Mouse (Mus musculus): Measurements from ENCODE around the gene Ikzf4. TPM values are rescaled to one million over a fixed set of nuclear protein-coding genes. Genes with fewer than 3 reads are reported as not detected.
A peak's percentile ranks its signal among the peaks of the same experiment; 100 is the strongest.
"Not testable (repeated sequence)": the region's sequence is repeated elsewhere in the genome, so short reads cannot be mapped to it uniquely, and the experiment has no call there.

The Ikzf4 gene
- polyA plus RNA-seq, 1 experiment, result not detected

DNA sequence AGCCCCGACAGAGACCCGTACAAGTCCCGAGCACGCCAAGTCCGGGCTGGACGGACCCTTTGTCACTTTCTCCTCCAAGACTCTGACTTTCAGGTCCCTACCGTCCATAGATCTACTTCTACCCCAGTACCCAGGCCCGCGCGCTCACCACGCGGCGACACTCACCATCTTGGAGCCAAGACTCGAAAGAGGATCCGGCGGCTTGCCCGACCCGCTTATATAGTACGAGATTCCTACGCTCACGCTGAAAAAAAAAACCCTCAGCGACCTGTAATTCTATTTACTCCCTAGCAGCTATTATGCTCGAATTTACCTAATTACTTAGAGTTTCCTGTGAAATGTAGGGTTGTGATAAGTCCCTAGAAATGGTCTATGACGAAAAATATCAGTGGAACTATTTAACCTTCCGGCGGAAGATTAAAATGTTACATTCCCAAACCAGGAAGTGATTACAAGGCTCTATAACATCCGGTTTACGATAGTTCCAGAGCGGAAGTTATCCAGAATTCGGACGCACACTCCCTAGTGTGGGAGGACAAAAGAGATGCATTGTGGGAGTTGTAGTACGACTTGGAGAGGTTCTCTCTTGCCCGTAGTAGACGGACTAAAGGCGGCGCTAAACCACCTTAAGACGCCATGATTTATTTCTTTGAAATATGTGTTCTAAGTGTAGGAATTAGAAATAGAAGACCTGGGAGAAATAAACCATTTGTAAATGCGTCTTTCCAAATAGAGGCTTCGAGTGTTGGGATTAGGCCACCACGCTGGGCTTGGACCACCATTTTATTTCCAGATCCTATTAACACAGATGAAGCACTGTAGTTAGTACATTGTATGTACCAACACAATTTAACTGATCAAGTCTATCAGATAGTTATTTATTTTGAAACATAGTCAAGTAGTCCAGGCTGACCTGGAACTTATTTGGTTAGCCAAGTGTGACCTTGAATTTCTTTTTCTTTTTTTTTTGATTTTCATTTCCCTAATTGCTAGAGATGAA lies 19.2 kb downstream of the Ikzf4 start, which contains the start of gene Rps26:
Gene Rps26, minus strand, starts transcription at position 437 of the 1,000 bp plus-strand sequence.
- Histone ChIP-seq H3K27ac (ENCODE audit: insufficient read depth, low read depth, low read length) (peak within 1 kb of the TSS; percentile 76), H3K4me1 (ENCODE audit: control insufficient read depth, insufficient read depth, low read length) (peaks cover 10% of the 10 kb centered on the region), H3K4me3 (ENCODE audit: insufficient read depth, low read length) (peak within 1 kb of the TSS; percentile 78)
- TF ChIP-seq CTCF (IDR thresholded peaks at IDR 0.05; ENCODE audit: low read depth, low read length) (no peak), POLR2A (IDR thresholded peaks at IDR 0.05; ENCODE audit: borderline replicate concordance, low read depth, low read length) (peak; percentile 82; the same call in 1 of the 2 replicates)

DNA sequence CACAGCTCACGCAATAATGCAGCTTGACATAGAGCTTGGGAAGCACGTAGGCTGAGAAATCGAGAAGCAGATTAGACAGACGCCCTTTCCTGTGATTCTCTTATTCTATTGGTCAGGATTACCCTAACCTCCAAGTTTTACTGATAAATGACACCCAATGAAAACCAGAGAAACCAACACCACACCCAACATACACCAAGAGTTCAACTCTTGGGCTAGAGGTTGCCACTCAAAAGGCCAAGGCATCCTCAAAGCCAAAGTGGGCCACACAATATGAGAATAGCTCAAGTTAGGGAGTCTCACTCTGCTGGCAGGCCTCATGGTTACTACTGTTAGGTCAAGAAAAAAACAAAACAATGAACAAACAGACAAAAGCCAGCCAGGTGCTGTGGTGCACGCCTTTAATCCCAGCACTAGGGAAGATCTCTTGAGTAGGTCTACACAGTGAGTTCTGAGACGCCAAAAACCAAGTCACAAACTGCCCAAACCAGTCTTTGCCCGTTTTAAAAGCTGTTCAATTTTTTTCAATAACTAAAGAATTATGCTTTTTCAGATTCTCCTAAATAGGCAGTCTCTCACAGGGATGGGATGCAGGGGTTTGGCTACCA lies 20.4 kb downstream of the Ikzf4 start:
- Histone ChIP-seq H3K27ac (ENCODE audit: insufficient read depth, low read depth, low read length) (peak overlapping the region; percentile 76), H3K4me3 (ENCODE audit: insufficient read depth, low read length) (peak overlapping the region; percentile 78), H3K4me1 (ENCODE audit: control insufficient read depth, insufficient read depth, low read length) (peaks cover 10% of the 10 kb centered on the region)
- TF ChIP-seq POLR2A (IDR thresholded peaks at IDR 0.05; ENCODE audit: borderline replicate concordance, low read depth, low read length), result no peak
- TF ChIP-seq CTCF (IDR thresholded peaks at IDR 0.05; ENCODE audit: low read depth, low read length), result no peak

DNA sequence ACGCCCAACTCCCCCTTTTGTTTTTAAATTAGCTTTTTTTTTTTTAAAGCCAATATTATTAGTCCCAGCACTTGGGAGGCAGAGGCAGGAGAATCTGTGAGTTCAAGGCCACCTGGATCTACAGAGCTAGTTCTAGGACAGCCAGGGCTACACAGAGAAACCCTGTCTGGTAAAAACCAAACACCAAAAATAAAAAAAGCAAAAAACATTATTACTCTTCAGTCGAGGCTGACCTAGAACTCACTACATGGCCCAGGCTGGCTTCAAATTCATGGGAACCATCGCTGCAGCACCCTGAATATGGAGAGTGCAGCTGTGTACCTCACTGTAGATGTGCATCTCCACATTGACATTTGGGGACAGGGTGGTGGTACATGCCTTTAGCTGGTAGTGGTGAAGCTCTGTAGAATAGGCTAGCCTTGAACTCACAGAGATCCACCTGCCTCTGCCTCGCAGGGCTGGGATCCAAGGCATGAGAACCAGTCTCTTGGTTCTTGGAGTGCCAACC lies 22.6 kb downstream of the Ikzf4 start:
- not testable (repeated sequence) for H3K4me1 ChIP-seq (ENCODE audit: control insufficient read depth, insufficient read depth, low read length); H3K4me3 ChIP-seq (ENCODE audit: insufficient read depth, low read length); H3K27ac ChIP-seq (ENCODE audit: insufficient read depth, low read depth, low read length)

- Histone ChIP-seq H3K4me1 (ENCODE audit: control insufficient read depth, insufficient read depth, low read length) (peaks cover 4% of the 10 kb centered on the region), H3K27ac (ENCODE audit: insufficient read depth, low read depth, low read length) (no peak overlapping the region), H3K4me3 (ENCODE audit: insufficient read depth, low read length) (no peak overlapping the region)
- TF ChIP-seq CTCF (IDR thresholded peaks at IDR 0.05; ENCODE audit: low read depth, low read length) (no peak), POLR2A (IDR thresholded peaks at IDR 0.05; ENCODE audit: borderline replicate concordance, low read depth, low read length) (no peak)
These were observed 23.1 kb downstream of the Ikzf4 start for GRCm38 (mm10) chr10:128622702-128623101.

DNA sequence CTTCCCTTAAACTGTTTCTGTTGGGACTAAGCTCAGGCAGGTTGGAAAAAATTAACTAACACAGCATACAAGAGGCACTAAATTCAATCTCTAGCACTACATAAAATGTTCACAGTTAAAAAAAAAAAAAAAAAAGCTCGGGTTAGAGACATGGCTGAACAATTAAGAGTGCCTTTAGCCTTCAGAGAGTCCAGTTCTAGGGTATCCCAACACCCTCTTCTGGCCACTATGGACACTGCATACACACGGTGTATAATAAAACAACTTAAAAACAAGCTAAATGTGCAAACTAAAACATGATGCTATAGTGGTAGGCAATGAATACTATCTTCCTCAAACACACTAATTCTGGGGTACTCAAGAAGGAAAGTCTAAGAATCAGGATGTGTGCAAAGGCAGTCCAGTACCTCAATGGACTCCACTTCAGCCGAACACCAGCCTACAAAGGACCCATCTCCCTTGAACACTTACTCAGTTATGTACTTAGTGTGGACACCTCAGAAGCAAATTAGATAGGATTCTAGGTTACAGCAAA lies 23.7 kb downstream of the Ikzf4 start:
- peaks cover 2% of the 10 kb centered on the region; the same call in 1 of the 2 replicates for H3K4me1 ChIP-seq (ENCODE audit: control insufficient read depth, insufficient read depth, low read length)
- H3K27ac ChIP-seq (ENCODE audit: insufficient read depth, low read depth, low read length), result no peak overlapping the region
- TF ChIP-seq CTCF (IDR thresholded peaks at IDR 0.05; ENCODE audit: low read depth, low read length), result no peak
- TF ChIP-seq POLR2A (IDR thresholded peaks at IDR 0.05; ENCODE audit: borderline replicate concordance, low read depth, low read length), result no peak
- H3K4me3 ChIP-seq (ENCODE audit: insufficient read depth, low read length), result no peak overlapping the region

- Histone ChIP-seq H3K4me1 (ENCODE audit: control insufficient read depth, insufficient read depth, low read length) (no peaks in the 10 kb centered on the region), H3K4me3 (ENCODE audit: insufficient read depth, low read length) (no peak overlapping the region), H3K27ac (ENCODE audit: insufficient read depth, low read depth, low read length) (no peak overlapping the region)
- TF ChIP-seq CTCF (IDR thresholded peaks at IDR 0.05; ENCODE audit: low read depth, low read length), result no peak
- no peak for TF ChIP-seq POLR2A (IDR thresholded peaks at IDR 0.05; ENCODE audit: borderline replicate concordance, low read depth, low read length)
These were observed 25.6 kb downstream of the Ikzf4 start for GRCm38 (mm10) chr10:128620241-128620640.

DNA sequence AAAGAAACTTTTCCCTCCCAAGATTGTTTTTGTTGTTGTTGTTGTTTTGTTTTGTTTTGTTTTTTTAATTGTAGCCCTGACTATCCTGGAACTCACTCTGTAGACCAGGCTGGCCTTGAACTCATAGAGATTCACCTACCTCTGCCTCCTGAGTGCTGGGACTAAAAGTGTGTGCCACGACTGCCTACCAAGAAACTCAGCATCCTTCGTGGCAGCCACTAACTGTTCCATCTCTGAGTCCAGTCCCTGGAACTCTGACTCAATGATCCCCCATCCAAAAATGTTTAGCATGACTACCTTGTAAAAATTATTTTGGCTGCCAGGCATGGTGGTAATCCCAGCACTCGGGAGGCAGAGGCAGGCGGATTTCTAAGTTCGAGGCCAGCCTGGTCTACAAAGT lies 26.6 kb downstream of the Ikzf4 start:
- H3K27ac ChIP-seq (ENCODE audit: insufficient read depth, low read depth, low read length); H3K4me1 ChIP-seq (ENCODE audit: control insufficient read depth, insufficient read depth, low read length); H3K4me3 ChIP-seq (ENCODE audit: insufficient read depth, low read length): not testable (repeated sequence)

DNA sequence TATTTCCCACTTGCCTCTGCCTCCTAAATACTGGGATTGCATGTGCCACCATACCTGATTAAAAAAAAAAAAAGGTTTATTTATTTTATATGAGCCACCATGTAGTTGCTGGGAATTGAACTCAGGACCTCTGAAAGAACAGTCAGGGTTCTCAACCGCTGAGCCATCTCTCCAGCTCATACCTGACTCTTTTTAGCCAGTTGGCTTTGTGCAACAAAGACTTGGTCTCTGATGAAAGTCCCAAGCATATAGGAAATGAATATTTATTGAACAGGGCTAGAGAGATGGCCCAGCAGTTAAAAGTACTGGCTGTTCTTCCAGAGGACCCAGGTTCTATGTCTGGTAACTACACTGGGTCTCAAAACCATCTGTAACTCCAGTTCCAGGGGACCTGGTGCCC lies 27.2 kb downstream of the Ikzf4 start:
- Histone ChIP-seq H3K4me1 (ENCODE audit: control insufficient read depth, insufficient read depth, low read length) (no peaks in the 10 kb centered on the region), H3K4me3 (ENCODE audit: insufficient read depth, low read length) (no peak overlapping the region), H3K27ac (ENCODE audit: insufficient read depth, low read depth, low read length) (no peak overlapping the region)
- TF ChIP-seq CTCF (IDR thresholded peaks at IDR 0.05; ENCODE audit: low read depth, low read length), result no peak
- no peak for TF ChIP-seq POLR2A (IDR thresholded peaks at IDR 0.05; ENCODE audit: borderline replicate concordance, low read depth, low read length)

DNA sequence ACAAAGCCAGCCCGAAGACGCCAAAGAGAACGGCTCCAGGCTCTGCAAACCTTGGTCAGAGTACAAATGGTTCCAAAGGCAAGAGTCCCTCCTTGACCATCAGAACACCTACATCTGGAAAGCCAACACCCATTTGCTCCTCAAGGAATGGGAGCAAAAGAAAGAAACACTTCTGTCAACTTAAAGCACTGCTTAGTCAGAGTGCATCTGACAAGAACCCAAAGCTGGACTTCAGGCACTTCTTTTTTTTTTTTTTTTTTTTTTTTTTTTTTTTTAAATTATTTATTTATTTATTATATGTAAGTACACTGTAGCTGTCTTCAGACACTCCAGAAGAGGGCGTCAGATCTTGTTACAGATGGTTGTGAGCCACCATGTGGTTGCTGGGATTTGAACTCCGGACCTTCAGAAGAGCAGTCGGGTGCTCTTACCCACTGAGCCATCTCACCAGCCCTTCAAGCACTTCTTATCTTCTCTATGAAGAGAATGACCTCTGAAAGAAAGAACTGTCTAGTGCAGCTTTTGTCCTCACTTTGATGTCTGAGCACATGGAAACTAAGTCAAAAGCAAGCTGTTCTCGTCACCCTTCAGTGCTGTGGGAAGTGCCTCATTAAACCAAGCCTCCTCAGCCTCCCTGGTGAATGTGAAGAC lies 29.9 kb downstream of the Ikzf4 start:
- not testable (repeated sequence) for H3K4me1 ChIP-seq (ENCODE audit: control insufficient read depth, insufficient read depth, low read length); H3K4me3 ChIP-seq (ENCODE audit: insufficient read depth, low read length); H3K27ac ChIP-seq (ENCODE audit: insufficient read depth, low read depth, low read length)

DNA sequence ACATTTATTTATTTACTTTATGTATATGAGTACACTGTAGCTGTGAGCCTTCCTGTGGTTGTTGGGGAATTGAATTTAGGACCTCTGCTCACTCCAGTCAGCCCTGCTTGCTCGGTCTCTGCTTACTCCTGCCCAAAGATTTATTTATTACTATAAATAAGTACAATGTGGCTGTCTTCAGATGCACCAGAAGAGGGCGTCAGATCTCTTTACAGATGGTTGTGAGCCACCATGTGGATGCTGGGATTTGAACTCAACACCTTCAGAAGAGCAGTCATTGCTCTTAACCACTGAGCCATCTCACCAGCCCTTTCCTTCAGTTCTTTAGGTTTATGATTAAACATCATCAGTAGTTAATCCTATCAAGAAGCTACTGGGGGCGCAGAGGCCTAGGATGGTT lies 30.9 kb downstream of the Ikzf4 start:
- TF ChIP-seq POLR2A (IDR thresholded peaks at IDR 0.05; ENCODE audit: borderline replicate concordance, low read depth, low read length) (no peak), CTCF (IDR thresholded peaks at IDR 0.05; ENCODE audit: low read depth, low read length) (no peak)
- Histone ChIP-seq H3K4me1 (ENCODE audit: control insufficient read depth, insufficient read depth, low read length) (no peaks in the 10 kb centered on the region), H3K4me3 (ENCODE audit: insufficient read depth, low read length) (no peak overlapping the region), H3K27ac (ENCODE audit: insufficient read depth, low read depth, low read length) (no peak overlapping the region)

DNA sequence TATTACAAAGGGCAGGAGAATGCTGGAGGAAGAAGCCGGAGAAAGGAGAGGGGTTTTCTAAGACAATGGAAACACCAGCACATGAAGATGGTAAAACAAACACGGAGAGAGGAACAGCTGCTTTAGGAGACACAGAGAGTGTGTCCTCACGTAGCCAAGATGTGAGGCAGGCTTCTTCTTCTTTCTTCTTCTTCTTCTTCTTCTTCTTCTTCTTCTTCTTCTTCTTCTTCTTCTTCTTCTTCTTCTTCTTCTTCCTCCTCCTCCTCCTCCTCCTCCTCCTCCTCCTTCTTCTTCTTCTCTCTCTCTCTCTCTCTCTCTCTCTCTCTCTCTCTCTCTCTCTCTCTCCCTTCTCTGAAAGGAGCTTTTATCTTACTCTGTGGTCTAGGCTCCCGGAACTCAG lies 32.0 kb downstream of the Ikzf4 start:
- H3K27ac ChIP-seq (ENCODE audit: insufficient read depth, low read depth, low read length); H3K4me1 ChIP-seq (ENCODE audit: control insufficient read depth, insufficient read depth, low read length); H3K4me3 ChIP-seq (ENCODE audit: insufficient read depth, low read length): not testable (repeated sequence)
